ENCODE assay signal across 9 mouse cellular contexts in the genomic region with DNA sequence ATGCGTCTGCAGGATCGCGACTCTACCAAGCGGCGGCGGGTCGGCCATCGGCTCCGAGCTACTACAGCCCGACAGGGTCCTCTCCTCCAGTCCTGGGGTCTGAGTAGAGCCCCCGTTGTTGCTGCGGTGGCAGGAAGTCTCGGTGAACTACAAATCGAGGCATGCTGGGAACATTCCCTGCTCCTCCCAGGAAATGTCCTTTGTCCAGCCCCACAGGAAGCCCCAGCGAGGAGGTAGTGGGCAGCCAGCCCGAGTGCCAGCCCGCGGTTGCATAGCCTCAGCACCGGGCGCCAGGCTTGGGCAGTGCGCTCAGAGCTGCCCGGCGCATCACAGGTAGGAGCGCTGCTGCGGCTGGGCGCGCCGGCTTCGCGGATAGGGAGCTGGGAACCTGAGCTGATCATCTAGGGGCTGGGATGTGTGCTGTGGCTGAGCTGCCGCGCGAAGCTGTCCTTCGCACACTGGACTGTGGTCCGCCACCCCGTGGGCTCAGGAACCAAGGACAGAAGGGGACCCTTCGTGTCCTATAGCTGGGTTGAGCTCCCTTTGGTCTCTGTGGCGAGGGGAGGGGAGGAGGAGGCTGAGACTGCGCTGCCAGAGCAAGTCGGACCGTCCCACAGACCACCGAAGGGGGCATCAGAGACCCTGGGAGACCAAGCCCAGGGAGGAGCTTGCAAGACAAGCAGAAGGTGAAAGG. TPM values are rescaled to one million over a fixed set of nuclear protein-coding genes. Genes with fewer than 3 reads are reported as not detected.
DNase-seq lines count a peak whose midpoint lies in the region; ATAC-seq and TF ChIP-seq lines count a peak whose summit lies in the region.
"Had no signal": no experiment of that assay in that cellular context is flagged by ENCODE, and none has a peak within 500 bp of the region (broad histone marks: within the 10 kb centered on the region; RNA-seq: fewer than 3 reads in every experiment).

A gene (plus strand): TSS at position 216 of the 694 bp plus-strand sequence.

- TF ChIP-seq CTCF in embryonic fibroblast, embryonic 13.5 days (IDR thresholded peaks at IDR 0.05; ENCODE audit: borderline replicate concordance, insufficient read depth, low read length), result no peak

- H3K9me3 ChIP-seq in heart, embryonic 11.5 days (replicated peaks; ENCODE audit: control insufficient read depth, low read length), result no peaks in the 10 kb centered on the region
- no peaks in the 10 kb centered on the region for H3K9me3 ChIP-seq in kidney, embryonic 15.5 days (replicated peaks)
- H3K9me3 ChIP-seq in limb, embryonic 14.5 days (ENCODE audit: control insufficient read depth, low read length), result no peaks in the 10 kb centered on the region
- no peaks in the 10 kb centered on the region for H3K9me3 ChIP-seq in midbrain, embryonic 14.5 days (ENCODE audit: control insufficient read depth, low read length)
- no peaks in the 10 kb centered on the region for H3K9me3 ChIP-seq in stomach, embryonic 15.5 days

- H3K36me3 ChIP-seq in heart, embryonic 11.5 days (ENCODE audit: control insufficient read depth, insufficient read depth, low read length), result no peaks in the 10 kb centered on the region
- no peaks in the 10 kb centered on the region for H3K36me3 ChIP-seq in kidney, embryonic 15.5 days
- no peaks in the 10 kb centered on the region for H3K36me3 ChIP-seq in limb, embryonic 14.5 days (ENCODE audit: control insufficient read depth, insufficient read depth, low read length)
- no peaks in the 10 kb centered on the region for H3K36me3 ChIP-seq in midbrain, embryonic 14.5 days (ENCODE audit: control insufficient read depth, insufficient read depth, low read length)
- H3K36me3 ChIP-seq in stomach, embryonic 15.5 days, result no peaks in the 10 kb centered on the region
- H3K36me3 ChIP-seq: G1E had no signal

- peak within 1 kb of the TSS; percentile 2; the same call in 1 of the 2 replicates for H3K27ac ChIP-seq in embryonic fibroblast, embryonic 13.5 days (ENCODE audit: insufficient read depth, low read length)
- peak within 1 kb of the TSS; percentile 77 for H3K27ac ChIP-seq in heart, embryonic 11.5 days (ENCODE audit: low read depth, low read length)
- H3K27ac ChIP-seq in kidney, embryonic 15.5 days, result peak within 1 kb of the TSS; percentile 94
- H3K27ac ChIP-seq in limb, embryonic 14.5 days (replicated peaks; ENCODE audit: low read depth, low read length), result peak within 1 kb of the TSS; percentile 46; the same call in 1 of the 2 replicates
- peak within 1 kb of the TSS; percentile 94 for H3K27ac ChIP-seq in midbrain, embryonic 14.5 days (replicated peaks; ENCODE audit: low read depth, low read length)
- peak within 1 kb of the TSS; percentile 45 for H3K27ac ChIP-seq in stomach, embryonic 15.5 days

- peak within 1 kb of the TSS; percentile 92 for H3K9ac ChIP-seq in heart, embryonic 11.5 days (ENCODE audit: low read depth, low read length)
- H3K9ac ChIP-seq in kidney, embryonic 15.5 days, result peak within 1 kb of the TSS; percentile 95
- H3K9ac ChIP-seq in limb, embryonic 14.5 days (ENCODE audit: low read depth, low read length, severe bottlenecking), result peak within 1 kb of the TSS; percentile 80
- H3K9ac ChIP-seq in midbrain, embryonic 14.5 days (replicated peaks; ENCODE audit: low read length), result peak within 1 kb of the TSS; percentile 94
- peak within 1 kb of the TSS; percentile 49 for H3K9ac ChIP-seq in stomach, embryonic 15.5 days

- peak; percentile 77 for ATAC-seq in heart, embryonic 11.5 days (replicated peaks; ENCODE audit: insufficient number of reproducible peaks, low FRiP score, low TSS enrichment)
- ATAC-seq in kidney, embryonic 15.5 days (replicated peaks; ENCODE audit: low FRiP score), result peak; percentile 88
- peak; percentile 88 for ATAC-seq in limb, embryonic 14.5 days (ENCODE audit: low FRiP score, low read depth)
- ATAC-seq in midbrain, embryonic 14.5 days (ENCODE audit: low FRiP score, low TSS enrichment), result peak; percentile 93
- peak; percentile 78 for ATAC-seq in stomach, embryonic 15.5 days (ENCODE audit: insufficient read depth, low FRiP score, low read depth)

- peak within 1 kb of the TSS; percentile 79 for H3K4me3 ChIP-seq in embryonic fibroblast, embryonic 13.5 days (ENCODE audit: insufficient read depth, low read length)
- H3K4me3 ChIP-seq in heart, embryonic 11.5 days (ENCODE audit: low read depth, low read length), result peak within 1 kb of the TSS; percentile 94
- H3K4me3 ChIP-seq in kidney, embryonic 15.5 days (replicated peaks), result peak within 1 kb of the TSS; percentile 91
- peak within 1 kb of the TSS; percentile 72 for H3K4me3 ChIP-seq in limb, embryonic 14.5 days (replicated peaks; ENCODE audit: low read length)
- peak within 1 kb of the TSS; percentile 90 for H3K4me3 ChIP-seq in midbrain, embryonic 14.5 days (replicated peaks; ENCODE audit: low read depth, low read length)
- peak within 1 kb of the TSS; percentile 72 for H3K4me3 ChIP-seq in stomach, embryonic 15.5 days (replicated peaks)

- peak; percentile 56 to 60 for DNase-seq in urinary bladder, adult 18-20 months (ENCODE audit: low spot score in 2 of 2)
- no peak for DNase-seq in urinary bladder, postnatal 10 days (ENCODE audit: low spot score)
- DNase-seq in limb, embryonic 14.5 days (ENCODE audit: low spot score), result peak; percentile 85
- DNase-seq in midbrain, embryonic 14.5 days, result peak; percentile 89

- H3K4me2 ChIP-seq in heart, embryonic 11.5 days, result peak within 1 kb of the TSS; percentile 91
- peak within 1 kb of the TSS; percentile 93 for H3K4me2 ChIP-seq in kidney, embryonic 15.5 days
- H3K4me2 ChIP-seq in limb, embryonic 14.5 days (replicated peaks; ENCODE audit: low read depth, low read length, severe bottlenecking), result peak within 1 kb of the TSS; percentile 85
- peak within 1 kb of the TSS; percentile 79 for H3K4me2 ChIP-seq in midbrain, embryonic 14.5 days (ENCODE audit: low read length)
- H3K4me2 ChIP-seq in stomach, embryonic 15.5 days, result peak within 1 kb of the TSS; percentile 89

- no peaks in the 10 kb centered on the region for H3K27me3 ChIP-seq in heart, embryonic 11.5 days (ENCODE audit: control insufficient read depth, insufficient read depth, low read length)
- H3K27me3 ChIP-seq in kidney, embryonic 15.5 days, result no peaks in the 10 kb centered on the region
- H3K27me3 ChIP-seq in limb, embryonic 14.5 days (ENCODE audit: control insufficient read depth, insufficient read depth, low read length), result no peaks in the 10 kb centered on the region
- H3K27me3 ChIP-seq in midbrain, embryonic 14.5 days (ENCODE audit: control insufficient read depth, insufficient read depth, low read length), result no peaks in the 10 kb centered on the region
- no peaks in the 10 kb centered on the region for H3K27me3 ChIP-seq in stomach, embryonic 15.5 days (replicated peaks)

- peaks cover 11% of the 10 kb centered on the region for H3K4me1 ChIP-seq in embryonic fibroblast, embryonic 13.5 days (ENCODE audit: control insufficient read depth, insufficient read depth, low read length)
- peaks cover 16% of the 10 kb centered on the region for H3K4me1 ChIP-seq in heart, embryonic 11.5 days (ENCODE audit: control insufficient read depth, insufficient read depth, low read length)
- peaks cover 55% of the 10 kb centered on the region for H3K4me1 ChIP-seq in kidney, embryonic 15.5 days
- peaks cover 14% of the 10 kb centered on the region for H3K4me1 ChIP-seq in limb, embryonic 14.5 days (ENCODE audit: control insufficient read depth, insufficient read depth, low read length)
- peaks cover 22% of the 10 kb centered on the region for H3K4me1 ChIP-seq in midbrain, embryonic 14.5 days (ENCODE audit: control insufficient read depth, insufficient read depth, low read length)
- H3K4me1 ChIP-seq in stomach, embryonic 15.5 days, result peaks cover 11% of the 10 kb centered on the region

- under 1% methylated on average over 42 of the region's 42 CpGs for WGBS in heart, embryonic 11.5 days (ENCODE audit: insufficient replicate concordance)
- under 1% methylated on average over 42 of the region's 42 CpGs for WGBS in kidney, embryonic 15.5 days
- under 1% methylated on average over 37 of the region's 42 CpGs for WGBS in limb, embryonic 14.5 days
- under 1% methylated on average over 42 of the region's 42 CpGs for WGBS in midbrain, embryonic 14.5 days
- under 1% methylated on average over 42 of the region's 42 CpGs for WGBS in stomach, embryonic 15.5 days

- TF ChIP-seq POLR2A in embryonic fibroblast, embryonic 13.5 days (IDR thresholded peaks at IDR 0.05; ENCODE audit: low read depth, low read length), result peak; percentile 92
- peak; percentile 61; the same call in 1 of the 2 replicates for TF ChIP-seq POLR2A in limb, embryonic 14.5 days (IDR thresholded peaks at IDR 0.05; ENCODE audit: borderline replicate concordance, extremely low read depth, insufficient read depth, insufficient read length)

RNA-seq across cellular contexts. Expression of the gene that starts here (rescaled TPM):
- 7.6 and 10.2 TPM in 2 replicates for polyA plus RNA-seq in embryonic fibroblast, embryonic 13.5 days (2011; ENCODE audit: insufficient read length, low read depth, missing spikeins)
- polyA plus RNA-seq in heart, embryonic 11.5 days (2014; fragmentation: Nextera tagmentation; extraction: Ambion mirVana), result 8.2 and 12.1 TPM in 2 replicates
- polyA plus RNA-seq in kidney, embryonic 15.5 days (2015; fragmentation: Nextera tagmentation; extraction: Ambion mirVana), result 14.4 and 16.6 TPM in 2 replicates
- 6.4 and 7.7 TPM in 2 replicates for polyA plus RNA-seq in limb, embryonic 14.5 days (2012; rRNA removed)
- 8.6 and 8.9 TPM in 2 replicates for polyA plus RNA-seq in limb, embryonic 14.5 days (2014; fragmentation: Nextera tagmentation; extraction: Ambion mirVana)
- 21.3 and 25.5 TPM in 2 replicates for polyA plus RNA-seq in midbrain, embryonic 14.5 days (2014; fragmentation: Nextera tagmentation; extraction: Ambion mirVana)
- polyA plus RNA-seq in stomach, embryonic 15.5 days (2015; fragmentation: Nextera tagmentation; extraction: Ambion mirVana), result 5.8 and 6.1 TPM in 2 replicates
- polyA plus RNA-seq: G1E had no signal

Comparison
In these comparisons a context has a peak if more than half of its experiments do, and no peak if none do; other contexts are left out.
1. H3K27ac ChIP-seq: peak in every context shown above with its lines; median percentile 94 in kidney, embryonic 15.5 days; 94 in midbrain, embryonic 14.5 days; 77 in heart, embryonic 11.5 days; 46 in limb, embryonic 14.5 days; 45 in stomach, embryonic 15.5 days; 2 in embryonic fibroblast, embryonic 13.5 days.